Mouse (Mus musculus) heart, postnatal 14 days (tissue): ENCODE results near the gene Creld2. TPM values are rescaled to one million over a fixed set of nuclear protein-coding genes. Genes with fewer than 3 reads are reported as not detected.

Experiments
- DNase-seq, 2 experiments: peaks; one replicate each; pipeline ENCODE4 v3.0.0; 2021 to 2022
- intact Hi-C: fragments of 180-260 bp; cut with DNase I; formaldehyde crosslinking; loops from one replicate; pipeline ENCODE4 v1.15.1; 2025
- total RNA-seq, 2 experiments: library from RNA; stranded (reverse); gene quantifications; 2 replicates each; pipeline ENCODE4 v1.2.3; 2021

Creld2 gene
- total RNA-seq, 2 experiments from 2014 or later = 12.1 to 22.5 TPM

- DNase-seq = peak; percentile 75 to 84
- intact Hi-C loops = loop anchor here (1.0 to 10.0 kb wide), 4 partner anchors 48 to 247 kb away; partner anchors contain the start of gene Trabd
Observed at GRCm38 (mm10) chr15:88827991-88828799, 8.7 kb downstream of the Creld2 start.

GRCm38 (mm10) chr15:88828800-88829705 is 9.6 kb downstream of the Creld2 start:
- intact Hi-C loops = loop anchor here (1.0 to 10.0 kb wide), 4 partner anchors 47 to 246 kb away; partner anchors contain the start of gene Trabd
- peak; percentile 93 to 96 for DNase-seq

GRCm38 (mm10) chr15:88829791-88830440 is 10.5 kb downstream of the Creld2 start:
- no peak for DNase-seq
- intact Hi-C loops = loop anchor here (5.0 to 10.0 kb wide), 2 partner anchors 167 to 245 kb away; partner anchors contain the start of gene Trabd

GRCm38 (mm10) chr15:88830696-88831095 is 11.2 kb downstream of the Creld2 start:
- no peak for DNase-seq
- intact Hi-C loops = no loop called here

- DNase-seq = peak; percentile 82
- intact Hi-C loops = no loop called here
Observed at GRCm38 (mm10) chr15:88831482-88831881, 12.0 kb downstream of the Creld2 start.

- no peak for DNase-seq
- intact Hi-C loops = no loop called here
Observed at GRCm38 (mm10) chr15:88832536-88832935, 13.1 kb downstream of the Creld2 start.

GRCm38 (mm10) chr15:88836031-88836430 is 16.6 kb downstream of the Creld2 start:
- intact Hi-C loops = no loop called here
- no peak for DNase-seq

- intact Hi-C loops = no loop called here
- DNase-seq = no peak
Observed at GRCm38 (mm10) chr15:88836571-88836970, 17.1 kb downstream of the Creld2 start.

- peak; percentile 74 to 77 for DNase-seq
- intact Hi-C loops = loop anchor here (1.0 kb wide), 1 partner anchor 26 kb away; no protein-coding TSS in a partner anchor
Observed at GRCm38 (mm10) chr15:88837199-88837932, 17.9 kb downstream of the Creld2 start.

GRCm38 (mm10) chr15:88837977-88838376 is 18.5 kb downstream of the Creld2 start:
- intact Hi-C loops = loop anchor here (1.0 kb wide), 1 partner anchor 25 kb away; no protein-coding TSS in a partner anchor
- peak; percentile 44 to 63 for DNase-seq

- intact Hi-C loops = no loop called here
- DNase-seq = peak; percentile 80
Observed at GRCm38 (mm10) chr15:88839271-88839670, 19.8 kb downstream of the Creld2 start.

- intact Hi-C loops = no loop called here
- peak; percentile 64 to 67 for DNase-seq
Observed at GRCm38 (mm10) chr15:88840126-88840525, 20.7 kb downstream of the Creld2 start.

- intact Hi-C loops = no loop called here
Observed at GRCm38 (mm10) chr15:88841160-88841559, 21.7 kb downstream of the Creld2 start.

GRCm38 (mm10) chr15:88841580-88842299 is 22.3 kb downstream of the Creld2 start:
- no peak for DNase-seq
- intact Hi-C loops = no loop called here

More at GRCm38 (mm10) chr15:88841160-88841559, 21.7 kb downstream of the Creld2 start:
- DNase-seq = no peak

- no peak for DNase-seq
- intact Hi-C loops = no loop called here
Observed at GRCm38 (mm10) chr15:88842300-88842673, 22.8 kb downstream of the Creld2 start.

- intact Hi-C loops = no loop called here
- no peak for DNase-seq
Observed at GRCm38 (mm10) chr15:88843486-88844097, 24.1 kb downstream of the Creld2 start.

- no peak for DNase-seq
- intact Hi-C loops = no loop called here
Observed at GRCm38 (mm10) chr15:88844966-88845365, 25.5 kb downstream of the Creld2 start.

- intact Hi-C loops = no loop called here
- no peak for DNase-seq
Observed at GRCm38 (mm10) chr15:88848661-88849060, 29.2 kb downstream of the Creld2 start.

GRCm38 (mm10) chr15:88849621-88850020 is 30.2 kb downstream of the Creld2 start:
- intact Hi-C loops = no loop called here
- DNase-seq = no peak
